Mouse (Mus musculus): Measurements from ENCODE around the gene Lsm11.

GRCm38 (mm10) chr11:45883270-45883931 is 61.3 kb downstream of the Lsm11 start:
- TF ChIP-seq POLR2A (IDR thresholded peaks at IDR 0.05; ENCODE audit: extremely low read depth, insufficient read depth, low read length): no peak
- TF ChIP-seq CTCF (IDR thresholded peaks at IDR 0.05; ENCODE audit: low read depth, low read length): no peak

All from liver, adult 2 months (tissue).